Mouse (Mus musculus) ZHBTc4 (cell line): Measurements from ENCODE around the gene Dph2.

Experiments used
- DNase-seq: peaks from one replicate; pipeline ENCODE4 v3.0.0-alpha.2; 2011; ENCODE audit warnings: low read depth, low spot score

Gene Dph2

DNA sequence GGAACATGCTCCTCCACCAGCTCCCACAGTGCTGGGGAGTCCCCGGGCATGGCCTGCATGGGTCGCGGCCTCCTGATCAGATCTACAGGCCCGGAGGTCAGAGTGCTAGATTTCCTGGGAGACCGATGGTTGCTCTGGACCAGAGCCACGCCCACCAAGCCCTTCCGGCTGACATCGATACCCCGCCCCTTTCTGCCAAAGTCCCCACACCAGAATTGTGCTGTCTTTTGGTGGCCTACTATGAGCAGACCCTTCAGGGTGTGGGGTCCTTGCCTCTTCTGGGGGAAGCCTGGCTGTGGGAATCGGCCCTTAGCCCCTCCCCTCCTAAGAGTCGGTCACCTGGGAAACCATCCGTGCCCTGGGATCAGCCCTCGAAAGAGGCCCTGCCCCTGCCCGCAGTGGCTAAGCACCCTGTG, 19.4 kb downstream of the Dph2 start, which contains the start of gene Ccdc24:
TSS of gene Ccdc24 (minus strand) at position 87 of the 416 bp plus-strand sequence.
- peak; percentile 66 for DNase-seq

DNA sequence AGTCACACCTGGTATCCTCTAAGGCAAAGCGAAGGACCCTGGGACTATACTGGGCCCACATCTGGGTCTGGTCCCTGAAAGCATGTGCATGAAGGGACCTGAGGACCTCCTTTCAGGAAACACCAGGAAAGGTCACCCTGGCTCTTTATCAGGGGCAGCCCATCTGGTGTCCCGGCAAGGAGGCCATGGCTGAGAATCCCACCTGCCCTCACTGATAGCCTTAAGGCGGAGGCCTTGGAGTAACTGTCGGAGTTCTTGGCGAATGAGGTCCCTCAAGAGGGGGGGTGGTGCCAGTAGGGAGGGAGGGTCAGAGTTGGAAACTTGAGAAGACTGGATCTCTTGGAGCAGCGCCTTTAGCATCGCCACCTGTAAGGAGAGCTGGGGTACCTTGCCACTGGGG, 20.0 kb downstream of the Dph2 start:
- DNase-seq, result no peak

- no peak for DNase-seq
Measured at GRCm38 (mm10) chr4:117870437-117870836, 21.4 kb downstream of the Dph2 start.

DNA sequence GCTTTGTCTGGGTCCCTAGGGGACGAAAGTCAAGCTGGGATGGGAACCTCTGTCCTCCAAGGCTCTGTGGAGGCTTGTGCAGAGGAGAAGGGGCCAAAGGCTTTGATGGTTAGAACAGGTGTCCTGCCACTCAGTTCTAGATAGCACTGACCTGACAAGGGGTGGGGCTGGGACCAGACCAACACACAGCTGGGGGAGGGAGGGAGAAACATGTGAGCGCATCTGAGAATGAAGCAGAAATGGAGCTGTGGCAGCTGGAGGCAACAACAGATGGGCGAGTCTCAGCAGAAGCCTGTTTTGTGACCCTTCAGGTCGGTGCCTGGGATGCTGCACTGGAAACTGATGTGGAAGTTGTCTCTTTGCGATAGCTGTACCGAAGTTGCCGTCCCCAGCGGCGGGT, 22.5 kb downstream of the Dph2 start:
- no peak for DNase-seq

GRCm38 (mm10) chr4:117867823-117868222, 24.0 kb downstream of the Dph2 start:
- DNase-seq, result peak; percentile 68

- no peak for DNase-seq
Measured at GRCm38 (mm10) chr4:117867000-117867399, 24.8 kb downstream of the Dph2 start.

GRCm38 (mm10) chr4:117866083-117866482, 25.7 kb downstream of the Dph2 start:
- no peak for DNase-seq

- no peak for DNase-seq
Measured at GRCm38 (mm10) chr4:117862823-117863222, 29.0 kb downstream of the Dph2 start.

GRCm38 (mm10) chr4:117860570-117860969, 31.3 kb downstream of the Dph2 start:
- no peak for DNase-seq

DNA sequence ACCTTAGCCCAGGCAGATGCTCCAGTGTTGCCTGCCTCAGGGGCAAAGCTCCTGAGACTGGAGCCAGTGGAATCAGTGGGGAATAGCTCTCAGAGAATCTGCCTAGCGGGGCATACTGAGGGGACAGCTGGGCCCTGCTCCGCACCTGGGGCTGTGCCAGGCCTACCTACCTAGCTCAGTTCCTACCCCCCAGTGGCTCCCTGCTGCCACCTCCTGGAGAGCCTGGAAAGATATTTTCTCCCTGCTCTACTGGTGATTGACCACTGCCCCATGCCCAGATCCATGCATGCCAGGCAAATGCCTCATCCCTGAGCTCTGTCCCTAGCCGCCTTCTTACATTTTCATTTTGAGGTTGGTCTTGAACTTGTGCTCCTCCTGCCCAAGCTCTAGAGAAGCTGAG, 33.0 kb downstream of the Dph2 start:
- DNase-seq, result peak; percentile 39

- DNase-seq, result no peak
Measured at GRCm38 (mm10) chr4:117855146-117855545, 36.7 kb downstream of the Dph2 start.

- DNase-seq, result no peak
Measured at GRCm38 (mm10) chr4:117852152-117852868, 39.5 kb downstream of the Dph2 start.

DNA sequence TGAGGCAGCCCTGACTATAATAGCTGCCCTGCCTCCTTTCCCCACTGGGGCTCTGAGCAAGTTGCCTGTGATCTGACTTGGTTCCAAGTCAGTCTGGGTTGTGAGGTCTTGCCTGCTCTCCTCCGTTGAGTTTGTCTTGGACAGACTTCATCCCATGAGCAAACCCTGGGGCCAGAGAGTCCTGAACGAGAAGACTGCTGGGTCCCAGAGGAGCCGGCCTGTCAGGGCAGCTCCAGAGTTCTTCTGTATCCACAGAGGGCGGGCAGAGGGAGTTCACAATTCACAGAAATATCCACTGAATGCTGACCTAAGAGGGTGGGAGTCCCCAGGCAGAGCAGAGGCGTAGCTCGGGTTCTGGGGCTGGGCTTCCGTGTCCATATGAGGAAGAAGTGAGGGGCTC, 41.0 kb downstream of the Dph2 start:
- no peak for DNase-seq

DNA sequence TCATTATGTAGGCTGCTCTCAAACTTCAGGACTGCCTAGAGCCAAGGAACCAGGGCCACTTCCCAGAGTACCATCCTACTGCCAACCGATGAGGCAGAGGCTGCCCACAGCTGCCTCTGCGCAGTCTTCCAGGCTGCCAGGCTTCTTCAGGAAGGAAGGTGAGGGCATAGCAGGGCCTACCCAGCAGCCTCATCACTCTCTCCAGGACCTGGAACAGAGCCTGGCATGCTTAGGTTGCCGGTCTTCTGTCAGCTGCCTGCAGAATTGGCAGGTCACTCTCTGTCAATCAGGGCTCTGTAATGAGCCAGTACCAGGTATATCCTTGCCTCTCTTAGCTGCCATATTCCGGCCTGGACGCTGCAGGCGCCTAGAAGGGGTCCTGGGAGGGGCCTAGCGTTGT, 41.7 kb downstream of the Dph2 start:
- DNase-seq, result no peak

DNA sequence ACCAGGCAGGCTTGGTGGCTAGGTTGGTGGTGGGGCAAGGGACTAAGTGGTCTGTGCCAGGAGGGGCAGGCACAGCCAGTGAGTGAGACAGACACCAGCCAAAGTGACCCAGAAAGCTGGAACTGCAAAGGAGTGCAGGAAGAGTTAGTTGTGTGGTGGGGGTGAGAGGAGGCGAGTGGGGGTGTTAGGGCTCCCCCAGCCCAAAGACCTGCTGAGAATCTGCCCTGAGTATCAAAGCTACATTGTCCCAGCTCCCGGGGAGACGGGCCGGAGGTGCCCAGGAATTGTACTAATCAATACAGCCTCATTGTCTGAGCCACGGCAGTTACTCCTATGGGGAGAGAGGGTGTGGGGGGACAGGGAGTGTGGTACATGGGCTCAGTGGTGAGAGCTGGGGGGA, 42.3 kb downstream of the Dph2 start:
- DNase-seq, result no peak

DNA sequence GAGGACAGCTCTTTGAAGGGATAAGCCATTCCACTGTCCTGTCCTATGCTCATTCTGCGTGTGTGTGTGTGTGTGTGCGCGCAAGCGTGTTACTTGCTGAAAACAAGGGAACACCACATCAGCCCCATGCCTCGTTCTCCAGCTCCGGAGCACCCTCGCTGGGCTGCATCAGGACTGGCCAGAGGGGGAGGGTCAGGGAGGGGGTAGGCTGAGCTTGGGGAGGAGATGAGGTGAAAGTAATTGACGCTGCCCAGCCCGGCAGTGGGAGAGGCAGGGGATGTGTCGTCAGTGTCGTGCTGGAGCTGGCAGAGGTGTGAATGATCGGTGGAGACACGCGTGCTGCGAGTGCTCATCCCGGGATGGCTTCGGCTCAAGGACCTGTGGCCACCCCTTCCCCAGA, 42.8 kb downstream of the Dph2 start:
- DNase-seq, result no peak

DNA sequence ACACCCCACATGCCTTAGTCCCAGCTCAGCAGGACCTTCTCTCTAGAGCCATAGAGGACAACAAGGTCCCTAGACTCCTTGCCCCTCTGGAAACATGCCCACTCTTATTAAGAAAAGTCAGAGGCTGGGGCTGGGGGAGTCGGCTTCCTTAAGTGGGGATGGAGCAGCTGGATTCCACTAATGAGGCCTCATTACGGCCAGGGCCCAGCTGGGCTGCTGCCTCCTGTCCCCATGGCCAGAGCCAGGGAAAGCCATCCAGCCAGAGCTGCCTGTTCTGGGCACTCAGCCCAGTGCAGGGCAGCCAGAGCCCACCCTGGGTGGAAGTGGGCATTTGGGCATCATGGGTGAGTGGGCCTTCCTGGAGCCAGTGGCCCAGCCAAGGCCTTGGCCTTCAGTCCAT, 44.8 kb downstream of the Dph2 start:
- no peak for DNase-seq

DNA sequence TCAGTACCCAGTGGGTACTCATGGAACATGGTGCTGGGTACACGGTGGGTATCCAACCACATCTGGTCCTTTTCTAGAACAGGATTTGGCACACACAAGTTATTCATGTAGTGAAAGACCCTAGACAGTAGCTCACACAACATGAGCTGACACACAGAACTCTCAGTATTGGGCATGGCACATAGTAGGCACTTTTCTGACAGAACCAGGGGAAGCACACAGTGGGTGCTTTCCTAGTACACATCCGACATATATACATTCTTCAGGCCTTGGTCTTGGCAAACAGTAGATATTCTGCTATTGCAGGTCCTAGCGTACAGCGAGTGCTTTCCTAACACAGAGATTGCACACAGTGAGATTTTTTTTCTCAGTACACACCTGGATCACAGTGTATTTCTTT, 45.6 kb downstream of the Dph2 start:
- DNase-seq, result no peak

GRCm38 (mm10) chr4:117845316-117845715, 46.5 kb downstream of the Dph2 start:
- DNase-seq, result no peak

DNA sequence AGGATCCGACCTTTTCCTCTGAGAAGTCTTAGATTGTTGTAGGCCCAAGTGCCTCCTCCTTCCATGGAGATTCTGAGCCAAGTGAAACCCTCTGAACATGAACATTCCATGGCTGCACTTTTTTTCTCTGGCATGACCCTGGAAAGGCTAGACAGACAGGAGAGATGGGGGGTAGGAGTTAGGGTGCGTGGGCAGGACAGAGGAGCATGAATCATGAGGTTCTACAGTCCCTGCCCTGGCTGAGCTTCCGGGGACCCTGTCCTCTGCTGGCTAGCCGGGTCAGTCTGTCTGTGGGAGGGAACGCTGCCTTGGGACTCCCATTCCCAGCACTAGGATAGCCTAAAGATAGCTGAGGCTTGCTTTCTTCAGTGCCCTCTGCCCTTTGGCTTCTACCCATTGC, 47.4 kb downstream of the Dph2 start:
- DNase-seq, result no peak

- DNase-seq, result no peak
Measured at GRCm38 (mm10) chr4:117843101-117843500, 48.7 kb downstream of the Dph2 start.

DNA sequence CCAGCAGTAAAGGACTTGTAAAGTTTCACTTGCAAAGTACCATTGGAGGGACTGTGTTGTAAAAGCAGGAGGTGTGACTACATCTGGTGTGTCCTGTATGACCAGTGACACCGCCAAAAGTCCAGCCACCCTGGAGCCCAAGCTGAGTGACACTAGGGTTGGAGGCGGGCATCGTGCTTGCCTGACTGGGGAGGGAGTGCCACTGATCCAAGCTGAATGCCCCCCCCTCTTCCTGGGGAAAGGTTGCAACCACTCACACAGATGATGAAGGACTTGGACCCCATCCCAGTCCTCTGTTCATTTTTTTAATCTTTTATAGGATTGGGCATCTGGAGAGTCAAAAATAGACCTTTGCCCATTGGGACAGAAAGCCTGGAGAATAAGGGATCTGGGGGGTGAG, 50.3 kb downstream of the Dph2 start:
- no peak for DNase-seq

DNA sequence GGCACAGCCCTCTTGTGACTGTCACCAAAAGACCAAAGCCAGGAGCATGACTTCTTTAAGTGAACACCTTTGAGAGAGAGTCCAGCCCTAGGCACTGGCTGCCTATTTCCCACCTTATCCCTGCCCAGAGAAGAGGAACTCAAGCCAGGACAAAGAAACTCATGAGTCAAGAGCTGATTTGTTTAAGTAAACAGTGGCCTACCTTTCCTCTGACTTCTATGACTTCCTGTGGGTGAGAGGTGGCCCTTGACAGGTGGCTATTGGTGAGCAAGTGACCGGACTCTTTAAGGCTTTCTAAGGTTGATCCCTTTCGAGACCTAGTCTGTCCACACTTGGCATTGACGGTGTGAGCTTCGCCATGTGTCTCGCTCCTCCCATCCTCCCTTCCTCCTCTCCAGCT, 51.0 kb downstream of the Dph2 start:
- DNase-seq, result no peak

GRCm38 (mm10) chr4:117839366-117839765, 52.5 kb downstream of the Dph2 start:
- no peak for DNase-seq
